Mouse (Mus musculus): ENCODE results near the gene Cherp. TPM values are rescaled to one million over a fixed set of nuclear protein-coding genes. Genes with fewer than 3 reads are reported as not detected.

Gene Cherp
- polyA plus RNA-seq, 1 experiment from 2014 or later = 40.0 TPM

DNA sequence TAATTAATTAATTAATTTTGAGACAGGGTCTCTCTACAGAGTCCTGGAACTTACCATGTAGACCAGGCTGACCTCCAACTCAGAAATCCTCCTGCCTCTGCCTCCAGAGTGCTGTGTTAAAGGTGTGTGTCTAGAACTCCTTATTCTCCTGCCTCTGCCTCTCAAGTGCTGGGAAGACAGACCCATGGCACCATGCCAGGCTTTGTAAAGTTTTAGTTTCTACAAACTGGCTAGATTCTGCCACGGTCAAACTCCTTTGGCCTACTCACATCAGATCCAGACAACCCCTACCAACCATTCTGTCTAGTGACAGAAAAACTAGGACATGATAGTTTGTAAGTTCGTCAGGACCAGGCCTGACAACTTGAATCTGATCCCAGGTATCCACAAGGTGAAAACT lies 16.0 kb upstream of the Cherp start:
- Histone ChIP-seq H3K4me2 (ENCODE audit: low read length) (peak overlapping the region; percentile 91; the same call in 1 of the 2 replicates), H3K27me3 (replicated peaks; ENCODE audit: control insufficient read depth, insufficient read depth, low read length) (no peaks in the 10 kb centered on the region), H3K36me3 (ENCODE audit: control insufficient read depth, insufficient read depth, low read length) (peaks cover 13% of the 10 kb centered on the region), H3K9me3 (ENCODE audit: control insufficient read depth, low read length) (no peaks in the 10 kb centered on the region), H3K27ac (ENCODE audit: low read depth, low read length) (no peak overlapping the region), H3K4me3 (ENCODE audit: low read length) (no peak overlapping the region), H3K9ac (ENCODE audit: low read depth, low read length) (no peak overlapping the region), H3K4me1 (ENCODE audit: control insufficient read depth, insufficient read depth, low read depth, low read length) (peaks cover 24% of the 10 kb centered on the region)
- ATAC-seq = no peak
- WGBS = 82% methylated on average over 2 of the region's 2 CpGs

DNA sequence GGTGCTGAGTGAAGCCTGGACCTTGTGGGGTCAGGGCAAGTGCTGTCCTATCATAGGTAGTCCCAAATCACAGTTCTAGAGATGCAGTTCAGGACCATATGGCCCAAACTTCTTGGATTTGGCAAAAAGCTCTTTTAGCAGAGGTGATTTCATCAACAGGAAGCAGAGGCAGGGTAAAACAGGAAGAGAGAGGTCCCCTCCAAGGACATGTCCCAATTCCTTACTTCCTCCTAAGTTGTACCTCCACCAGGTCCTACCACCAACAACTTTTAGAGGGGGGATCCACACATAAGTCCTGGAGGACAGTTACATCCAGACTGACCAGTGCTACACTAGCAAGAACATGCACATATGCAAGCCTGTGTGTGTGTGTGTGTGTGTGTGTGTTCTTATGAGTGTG lies 12.0 kb upstream of the Cherp start:
- no peak overlapping the region for H3K4me2 ChIP-seq (ENCODE audit: low read length)
- peaks cover 17% of the 10 kb centered on the region for H3K36me3 ChIP-seq (ENCODE audit: control insufficient read depth, insufficient read depth, low read length)
- H3K9ac ChIP-seq (ENCODE audit: low read depth, low read length) = no peak overlapping the region
- no peak overlapping the region for H3K27ac ChIP-seq (ENCODE audit: low read depth, low read length)
- no peaks in the 10 kb centered on the region for H3K9me3 ChIP-seq (ENCODE audit: control insufficient read depth, low read length)
- H3K4me3 ChIP-seq (ENCODE audit: low read length) = no peak overlapping the region
- ATAC-seq = no peak
- no peaks in the 10 kb centered on the region for H3K27me3 ChIP-seq (replicated peaks; ENCODE audit: control insufficient read depth, insufficient read depth, low read length)
- H3K4me1 ChIP-seq (ENCODE audit: control insufficient read depth, insufficient read depth, low read depth, low read length) = peaks cover 12% of the 10 kb centered on the region

DNA sequence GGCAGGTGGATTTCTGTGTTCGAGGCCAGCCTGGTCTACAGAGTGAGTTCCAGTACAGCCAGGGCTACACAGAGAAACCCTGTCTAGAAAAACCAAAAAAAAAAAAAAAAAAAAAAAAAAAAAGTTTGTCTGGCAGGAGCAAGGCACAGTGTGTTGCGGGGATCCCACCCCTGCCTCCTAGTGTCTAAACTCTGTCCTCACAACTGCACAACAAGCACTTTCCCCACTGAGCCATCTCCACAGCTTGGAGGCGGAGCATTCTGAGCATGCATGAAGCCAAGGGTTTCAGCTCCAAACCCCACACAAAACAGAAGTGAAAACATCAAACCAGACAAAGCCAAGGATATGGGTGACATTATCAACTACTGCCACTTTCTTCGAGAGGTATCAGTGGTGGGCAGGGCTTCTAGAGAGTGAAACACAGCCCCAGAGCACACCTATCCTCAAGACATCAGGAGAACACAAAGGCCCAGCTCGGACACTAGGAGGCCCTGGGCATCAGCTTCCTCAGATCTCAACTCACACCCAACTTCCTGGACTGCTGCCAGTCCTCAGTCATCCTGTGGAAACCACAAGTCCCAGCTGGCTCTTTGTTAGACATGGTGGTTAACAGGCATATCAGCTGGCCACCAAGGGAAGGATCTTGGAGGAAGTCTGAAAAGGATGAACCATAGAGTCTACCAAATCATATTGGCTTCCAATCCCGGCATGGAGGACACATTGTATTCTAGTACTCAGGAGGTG lies 10.6 kb upstream of the Cherp start:
- Histone ChIP-seq H3K9ac (ENCODE audit: low read depth, low read length) (no peak overlapping the region), H3K4me1 (ENCODE audit: control insufficient read depth, insufficient read depth, low read depth, low read length) (peaks cover under 1% of the 10 kb centered on the region; the same call in 1 of the 2 replicates), H3K9me3 (ENCODE audit: control insufficient read depth, low read length) (no peaks in the 10 kb centered on the region), H3K4me2 (ENCODE audit: low read length) (no peak overlapping the region), H3K27me3 (replicated peaks; ENCODE audit: control insufficient read depth, insufficient read depth, low read length) (no peaks in the 10 kb centered on the region), H3K36me3 (ENCODE audit: control insufficient read depth, insufficient read depth, low read length) (peaks cover 17% of the 10 kb centered on the region), H3K27ac (ENCODE audit: low read depth, low read length) (no peak overlapping the region), H3K4me3 (ENCODE audit: low read length) (no peak overlapping the region)
- no peak for ATAC-seq
- 90% methylated on average over 6 of the region's 6 CpGs for WGBS

DNA sequence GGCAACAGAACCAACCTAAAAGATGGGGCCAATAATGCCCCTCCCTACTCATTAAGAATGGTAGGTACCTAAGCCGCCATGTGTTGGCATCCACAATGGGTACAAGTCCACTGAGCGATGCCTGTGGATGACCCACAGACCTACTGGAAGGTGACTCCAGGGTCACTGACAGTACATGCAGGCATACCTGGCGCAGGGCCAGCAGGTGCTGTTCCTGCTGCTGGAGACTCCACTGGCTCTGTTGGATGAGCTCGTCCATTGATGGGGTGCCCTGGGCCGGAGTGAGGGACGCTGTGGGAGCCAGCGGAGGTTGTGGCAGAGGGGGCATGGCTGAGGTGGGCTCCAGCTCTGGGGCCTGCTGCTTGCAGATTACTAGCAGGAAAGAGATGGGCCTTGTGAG lies 4.3 kb downstream of the Cherp start:
- WGBS = 97% methylated on average over 7 of the region's 7 CpGs
- H3K9me3 ChIP-seq (ENCODE audit: control insufficient read depth, low read length) = no peaks in the 10 kb centered on the region
- no peak overlapping the region for H3K4me3 ChIP-seq (ENCODE audit: low read length)
- H3K36me3 ChIP-seq (ENCODE audit: control insufficient read depth, insufficient read depth, low read length) = peaks cover 60% of the 10 kb centered on the region
- peaks cover 13% of the 10 kb centered on the region for H3K4me1 ChIP-seq (ENCODE audit: control insufficient read depth, insufficient read depth, low read depth, low read length)
- no peak overlapping the region for H3K4me2 ChIP-seq (ENCODE audit: low read length)
- H3K27ac ChIP-seq (ENCODE audit: low read depth, low read length) = no peak overlapping the region
- ATAC-seq = no peak
- H3K9ac ChIP-seq (ENCODE audit: low read depth, low read length) = no peak overlapping the region
- no peaks in the 10 kb centered on the region for H3K27me3 ChIP-seq (replicated peaks; ENCODE audit: control insufficient read depth, insufficient read depth, low read length)

DNA sequence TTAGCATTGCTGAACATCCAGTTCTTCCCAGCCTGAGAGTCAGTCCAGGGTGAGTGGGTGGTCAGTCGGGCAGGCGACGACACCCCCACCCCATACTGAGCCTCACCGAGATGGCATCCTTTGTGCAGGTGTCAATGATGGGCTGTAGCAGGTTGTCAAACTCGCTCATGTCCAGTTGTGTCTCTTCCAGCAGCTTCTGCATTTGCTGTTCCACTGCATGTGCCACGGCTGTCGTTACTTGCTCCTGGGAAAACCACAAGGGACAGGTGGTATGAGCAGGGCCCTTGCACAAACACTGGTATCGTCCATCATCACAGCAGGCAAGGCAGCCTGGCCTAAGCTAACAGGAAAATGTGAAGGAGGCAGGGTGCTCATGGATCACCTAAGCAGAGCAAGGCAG lies 5.0 kb downstream of the Cherp start:
- H3K36me3 ChIP-seq (ENCODE audit: control insufficient read depth, insufficient read depth, low read length) = peaks cover 67% of the 10 kb centered on the region
- WGBS = 94% methylated on average over 8 of the region's 8 CpGs
- no peak overlapping the region for H3K4me3 ChIP-seq (ENCODE audit: low read length)
- no peak overlapping the region for H3K27ac ChIP-seq (ENCODE audit: low read depth, low read length)
- no peak overlapping the region for H3K9ac ChIP-seq (ENCODE audit: low read depth, low read length)
- no peaks in the 10 kb centered on the region for H3K27me3 ChIP-seq (replicated peaks; ENCODE audit: control insufficient read depth, insufficient read depth, low read length)
- H3K4me1 ChIP-seq (ENCODE audit: control insufficient read depth, insufficient read depth, low read depth, low read length) = peaks cover 11% of the 10 kb centered on the region
- H3K9me3 ChIP-seq (ENCODE audit: control insufficient read depth, low read length) = no peaks in the 10 kb centered on the region
- H3K4me2 ChIP-seq (ENCODE audit: low read length) = no peak overlapping the region
- no peak for ATAC-seq

DNA sequence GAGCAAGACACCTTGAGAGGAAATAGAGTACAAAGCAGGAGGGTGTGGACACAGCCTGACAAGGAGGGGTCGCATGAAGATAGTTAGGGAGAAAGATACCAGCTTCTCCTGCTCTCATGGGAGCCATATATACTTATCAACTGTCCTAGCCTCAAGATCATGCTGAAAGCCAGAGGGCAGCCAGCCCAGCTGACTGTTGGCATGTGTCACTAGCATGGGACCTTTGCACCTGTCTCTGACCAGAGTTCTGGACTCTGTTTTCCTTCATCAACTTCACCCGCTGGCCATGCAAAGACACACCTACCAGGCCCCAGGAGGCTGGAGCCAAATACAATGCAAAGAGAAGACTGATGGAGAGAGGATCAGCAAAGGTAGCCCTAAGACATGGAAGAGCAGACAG lies 5.8 kb downstream of the Cherp start:
- no peak for ATAC-seq
- WGBS = 94% methylated on average over 2 of the region's 2 CpGs
- Histone ChIP-seq H3K27me3 (replicated peaks; ENCODE audit: control insufficient read depth, insufficient read depth, low read length) (no peaks in the 10 kb centered on the region), H3K27ac (ENCODE audit: low read depth, low read length) (no peak overlapping the region), H3K9me3 (ENCODE audit: control insufficient read depth, low read length) (no peaks in the 10 kb centered on the region), H3K4me1 (ENCODE audit: control insufficient read depth, insufficient read depth, low read depth, low read length) (peaks cover 10% of the 10 kb centered on the region), H3K9ac (ENCODE audit: low read depth, low read length) (no peak overlapping the region), H3K4me3 (ENCODE audit: low read length) (no peak overlapping the region), H3K4me2 (ENCODE audit: low read length) (no peak overlapping the region), H3K36me3 (ENCODE audit: control insufficient read depth, insufficient read depth, low read length) (peaks cover 71% of the 10 kb centered on the region)

DNA sequence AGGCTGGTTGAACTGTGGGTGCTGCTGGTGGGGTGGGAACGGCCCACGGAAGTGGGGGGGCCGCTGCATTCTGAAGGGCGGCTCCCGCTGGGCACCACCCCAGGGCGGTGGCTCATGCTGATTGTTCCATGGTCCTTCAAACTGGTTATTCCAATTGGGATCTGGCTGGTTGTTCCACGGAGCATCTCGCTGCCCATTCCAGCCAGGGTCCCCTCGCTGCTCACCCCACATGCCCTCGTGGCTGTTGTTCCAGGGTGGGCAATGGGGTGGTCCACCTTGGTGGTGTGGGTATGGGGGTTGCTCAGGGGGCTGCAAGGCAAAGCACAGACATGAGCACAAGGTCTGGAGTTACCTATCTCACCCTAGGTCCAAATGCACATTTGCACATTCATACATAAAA lies 10.8 kb downstream of the Cherp start:
- Histone ChIP-seq H3K36me3 (ENCODE audit: control insufficient read depth, insufficient read depth, low read length) (peaks cover 86% of the 10 kb centered on the region), H3K4me2 (ENCODE audit: low read length) (no peak overlapping the region), H3K27me3 (replicated peaks; ENCODE audit: control insufficient read depth, insufficient read depth, low read length) (no peaks in the 10 kb centered on the region), H3K9me3 (ENCODE audit: control insufficient read depth, low read length) (no peaks in the 10 kb centered on the region), H3K9ac (ENCODE audit: low read depth, low read length) (no peak overlapping the region), H3K4me3 (ENCODE audit: low read length) (no peak overlapping the region), H3K4me1 (ENCODE audit: control insufficient read depth, insufficient read depth, low read depth, low read length) (no peaks in the 10 kb centered on the region), H3K27ac (ENCODE audit: low read depth, low read length) (no peak overlapping the region)
- no peak for ATAC-seq
- 94% methylated on average over 10 of the region's 10 CpGs for WGBS

DNA sequence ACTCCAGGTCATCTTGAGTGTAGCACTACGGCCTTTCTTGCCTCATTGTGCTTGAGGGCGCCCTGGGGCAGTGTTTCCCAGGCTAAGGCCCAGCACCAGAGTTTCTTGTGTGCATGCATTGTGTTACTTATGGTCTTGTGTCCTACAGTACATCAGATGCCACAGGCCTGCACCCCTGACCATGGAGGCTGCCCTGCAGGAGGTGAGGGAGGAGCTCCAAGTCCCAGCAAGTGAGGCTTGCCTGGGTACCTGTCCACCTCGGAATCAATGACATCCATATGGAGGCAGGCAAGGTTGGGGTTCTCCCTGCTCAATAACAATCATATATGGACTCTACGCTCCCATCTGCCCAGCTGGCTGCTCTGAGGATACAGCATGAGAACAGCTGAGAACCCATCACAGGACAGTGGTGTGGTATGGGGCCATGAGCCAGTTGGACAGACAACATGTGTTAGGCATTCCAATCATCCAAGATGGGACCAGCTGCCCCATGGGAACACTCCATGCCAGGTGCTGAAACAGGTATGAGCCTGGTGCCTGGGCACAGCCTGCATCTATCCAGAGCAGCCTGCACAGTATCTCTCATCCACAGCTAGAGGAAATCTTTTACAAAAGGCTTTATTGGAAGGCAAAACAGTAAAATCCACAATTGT lies 15.0 kb downstream of the Cherp start:
- H3K4me1 ChIP-seq (ENCODE audit: control insufficient read depth, insufficient read depth, low read depth, low read length) = no peaks in the 10 kb centered on the region
- H3K36me3 ChIP-seq (ENCODE audit: control insufficient read depth, insufficient read depth, low read length) = peaks cover 52% of the 10 kb centered on the region
- WGBS = 93% methylated on average over 4 of the region's 4 CpGs
- no peak overlapping the region for H3K4me2 ChIP-seq (ENCODE audit: low read length)
- H3K4me3 ChIP-seq (ENCODE audit: low read length) = no peak overlapping the region
- no peaks in the 10 kb centered on the region for H3K9me3 ChIP-seq (ENCODE audit: control insufficient read depth, low read length)
- no peaks in the 10 kb centered on the region for H3K27me3 ChIP-seq (replicated peaks; ENCODE audit: control insufficient read depth, insufficient read depth, low read length)
- ATAC-seq = no peak
- H3K9ac ChIP-seq (ENCODE audit: low read depth, low read length) = no peak overlapping the region
- no peak overlapping the region for H3K27ac ChIP-seq (ENCODE audit: low read depth, low read length)

DNA sequence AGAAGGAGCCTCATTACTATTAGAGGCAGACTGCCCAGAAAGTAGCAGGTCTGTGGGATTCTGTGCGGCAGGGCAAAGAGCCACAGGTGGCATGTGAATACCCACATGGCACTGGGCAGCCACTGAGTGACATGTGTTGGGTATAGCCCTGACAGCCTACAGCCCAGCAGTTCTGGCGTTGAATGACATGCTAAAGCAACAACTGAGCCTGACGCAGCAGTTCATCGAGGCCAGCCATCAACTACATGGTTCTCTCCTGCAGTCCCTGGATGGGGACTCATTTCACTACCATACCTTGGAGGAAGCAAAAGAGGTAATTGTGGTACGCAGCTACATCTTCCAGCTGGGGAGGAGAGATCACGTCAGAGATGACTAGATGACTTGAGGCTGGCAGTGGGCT lies 16.6 kb downstream of the Cherp start:
- 92% methylated on average over 6 of the region's 6 CpGs for WGBS
- ATAC-seq = no peak

More for the DNA sequence above, 16.6 kb downstream of the Cherp start:
- Histone ChIP-seq H3K9ac (ENCODE audit: low read depth, low read length) (no peak overlapping the region), H3K27me3 (replicated peaks; ENCODE audit: control insufficient read depth, insufficient read depth, low read length) (no peaks in the 10 kb centered on the region), H3K9me3 (ENCODE audit: control insufficient read depth, low read length) (no peaks in the 10 kb centered on the region), H3K36me3 (ENCODE audit: control insufficient read depth, insufficient read depth, low read length) (peaks cover 53% of the 10 kb centered on the region), H3K27ac (ENCODE audit: low read depth, low read length) (no peak overlapping the region), H3K4me1 (ENCODE audit: control insufficient read depth, insufficient read depth, low read depth, low read length) (no peaks in the 10 kb centered on the region), H3K4me2 (ENCODE audit: low read length) (no peak overlapping the region), H3K4me3 (ENCODE audit: low read length) (no peak overlapping the region)
